Mouse (Mus musculus): ENCODE results near the gene Ddx47. TPM values are rescaled to one million over a fixed set of nuclear protein-coding genes. Genes with fewer than 3 reads are reported as not detected.

Ddx47 gene
- polyA plus RNA-seq, 1 experiment from 2014 or later, result 126 TPM

DNA sequence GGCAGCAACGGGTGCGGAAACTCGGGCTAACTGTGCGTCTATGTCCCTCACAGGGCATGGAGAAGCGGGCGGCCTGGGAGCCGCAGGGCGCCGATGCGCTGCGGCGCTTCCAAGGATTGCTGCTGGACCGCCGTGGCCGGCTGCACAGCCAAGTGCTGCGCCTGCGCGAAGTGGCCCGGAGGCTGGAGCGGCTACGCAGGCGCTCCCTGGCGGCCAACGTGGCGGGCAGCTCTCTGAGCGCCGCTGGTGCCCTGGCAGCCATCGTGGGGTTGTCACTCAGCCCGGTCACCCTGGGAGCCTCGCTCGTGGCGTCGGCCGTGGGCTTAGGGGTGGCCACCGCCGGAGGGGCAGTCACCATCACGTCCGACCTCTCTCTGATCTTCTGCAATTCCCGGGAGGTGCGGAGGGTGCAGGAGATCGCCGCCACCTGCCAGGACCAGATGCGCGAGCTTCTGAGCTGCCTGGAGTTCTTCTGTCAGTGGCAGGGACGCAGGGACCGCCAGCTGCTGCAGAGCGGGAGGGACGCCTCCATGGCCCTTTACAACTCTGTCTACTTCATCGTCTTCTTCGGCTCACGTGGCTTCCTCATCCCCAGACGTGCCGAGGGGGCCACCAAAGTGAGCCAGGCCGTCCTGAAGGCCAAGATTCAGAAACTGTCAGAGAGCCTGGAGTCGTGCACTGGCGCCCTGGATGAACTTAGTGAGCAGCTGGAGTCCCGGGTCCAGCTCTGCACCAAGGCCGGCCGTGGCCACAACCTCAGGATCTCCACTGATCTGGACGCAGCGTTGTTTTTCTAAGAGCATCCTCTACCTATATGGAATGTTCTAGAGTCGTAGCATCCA, 27.7 kb upstream of the Ddx47 start:
- peak overlapping the region; percentile 64 for H3K9ac ChIP-seq (replicated peaks)
- WGBS, result 3% methylated on average over 62 of the region's 62 CpGs
- no peak overlapping the region for H3K27ac ChIP-seq
- peaks cover 16% of the 10 kb centered on the region for H3K4me1 ChIP-seq (replicated peaks)
- peak; percentile 72 for ATAC-seq (ENCODE audit: insufficient number of reproducible peaks, insufficient read depth, low FRiP score, low TSS enrichment, low read depth)
- H3K4me2 ChIP-seq, result peak overlapping the region; percentile 89
- H3K27me3 ChIP-seq, result peaks cover 12% of the 10 kb centered on the region
- peak overlapping the region; percentile 60 for H3K4me3 ChIP-seq (replicated peaks)
- no peaks in the 10 kb centered on the region for H3K9me3 ChIP-seq
- H3K36me3 ChIP-seq, result no peaks in the 10 kb centered on the region

- WGBS, result 57% methylated on average over 3 of the region's 3 CpGs
- Histone ChIP-seq H3K27me3 (peaks cover 12% of the 10 kb centered on the region), H3K4me1 (replicated peaks) (peaks cover 16% of the 10 kb centered on the region), H3K4me2 (peak overlapping the region; percentile 89; the same call in 1 of the 2 replicates), H3K27ac (no peak overlapping the region), H3K9me3 (no peaks in the 10 kb centered on the region), H3K4me3 (replicated peaks) (no peak overlapping the region), H3K36me3 (no peaks in the 10 kb centered on the region), H3K9ac (replicated peaks) (no peak overlapping the region)
- ATAC-seq (ENCODE audit: insufficient number of reproducible peaks, insufficient read depth, low FRiP score, low TSS enrichment, low read depth), result peak; percentile 38; the same call in 1 of the 2 replicates
Measured at GRCm38 (mm10) chr6:134984748-134985147, 26.7 kb upstream of the Ddx47 start.

- Histone ChIP-seq H3K27me3 (peaks cover 8% of the 10 kb centered on the region), H3K9me3 (no peaks in the 10 kb centered on the region), H3K4me2 (no peak overlapping the region), H3K4me1 (replicated peaks) (peaks cover 7% of the 10 kb centered on the region; the same call in 1 of the 2 replicates), H3K36me3 (no peaks in the 10 kb centered on the region), H3K9ac (replicated peaks) (no peak overlapping the region), H3K4me3 (replicated peaks) (no peak overlapping the region), H3K27ac (no peak overlapping the region)
- no peak for ATAC-seq (ENCODE audit: insufficient number of reproducible peaks, insufficient read depth, low FRiP score, low TSS enrichment, low read depth)
- WGBS, result 85% methylated on average over 9 of the region's 9 CpGs
Measured at GRCm38 (mm10) chr6:134988377-134988776, 23.0 kb upstream of the Ddx47 start.

GRCm38 (mm10) chr6:134990674-134991073, 20.7 kb upstream of the Ddx47 start:
- 86% methylated on average over 6 of the region's 6 CpGs for WGBS
- Histone ChIP-seq H3K4me2 (no peak overlapping the region), H3K9ac (replicated peaks) (no peak overlapping the region), H3K4me1 (replicated peaks) (0 out of 2 replicates have a peak, but pooled peaks cover 9% of the 10 kb centered on the region), H3K36me3 (no peaks in the 10 kb centered on the region), H3K4me3 (replicated peaks) (no peak overlapping the region), H3K27me3 (peaks cover 2% of the 10 kb centered on the region; the same call in 1 of the 2 replicates), H3K27ac (no peak overlapping the region), H3K9me3 (no peaks in the 10 kb centered on the region)
- no peak for ATAC-seq (ENCODE audit: insufficient number of reproducible peaks, insufficient read depth, low FRiP score, low TSS enrichment, low read depth)

DNA sequence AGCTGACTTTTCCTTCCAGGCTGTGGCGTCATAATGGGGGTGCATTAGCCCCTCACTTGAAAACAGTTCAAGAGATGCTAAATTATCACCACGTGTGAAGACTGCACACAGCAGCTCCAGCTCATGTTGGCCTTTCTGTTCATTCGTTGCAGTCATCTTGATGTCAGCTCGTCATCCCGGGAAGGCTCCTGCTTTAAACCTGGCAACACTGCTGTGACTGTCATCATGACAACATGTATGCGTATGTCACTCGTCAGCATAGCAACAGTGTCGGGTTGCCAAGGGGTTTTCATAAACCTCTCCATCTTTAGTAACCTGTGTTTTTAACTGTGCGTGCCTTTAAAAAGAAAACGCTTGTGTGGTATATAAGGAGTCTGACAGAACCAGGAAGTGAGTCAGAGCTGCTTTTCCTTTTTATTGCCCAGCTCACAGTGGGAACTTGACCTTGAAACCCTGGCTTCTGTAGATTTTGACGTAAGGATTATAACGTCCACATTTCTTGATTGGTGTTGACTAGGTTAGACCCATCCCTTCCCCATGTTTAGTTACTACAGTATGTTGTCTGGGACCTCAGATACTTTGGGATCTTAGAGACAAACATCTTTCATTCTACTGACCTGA, 17.3 kb upstream of the Ddx47 start:
- H3K9me3 ChIP-seq, result no peaks in the 10 kb centered on the region
- no peaks in the 10 kb centered on the region for H3K36me3 ChIP-seq
- no peak for ATAC-seq (ENCODE audit: insufficient number of reproducible peaks, insufficient read depth, low FRiP score, low TSS enrichment, low read depth)
- 47% methylated on average over 12 of the region's 12 CpGs for WGBS
- 0 out of 2 replicates have a peak, but pooled peaks cover 9% of the 10 kb centered on the region for H3K4me1 ChIP-seq (replicated peaks)
- no peak overlapping the region for H3K9ac ChIP-seq (replicated peaks)
- H3K4me2 ChIP-seq, result no peak overlapping the region
- no peak overlapping the region for H3K27ac ChIP-seq
- 0 out of 2 replicates have a peak, but pooled peaks cover 2% of the 10 kb centered on the region for H3K27me3 ChIP-seq
- H3K4me3 ChIP-seq (replicated peaks), result no peak overlapping the region

GRCm38 (mm10) chr6:134994985-134995384, 16.4 kb upstream of the Ddx47 start:
- Histone ChIP-seq H3K27me3 (0 out of 2 replicates have a peak, but pooled peaks cover 2% of the 10 kb centered on the region), H3K4me1 (replicated peaks) (0 out of 2 replicates have a peak, but pooled peaks cover 9% of the 10 kb centered on the region), H3K9ac (replicated peaks) (no peak overlapping the region), H3K4me3 (replicated peaks) (no peak overlapping the region), H3K36me3 (no peaks in the 10 kb centered on the region), H3K27ac (no peak overlapping the region), H3K4me2 (no peak overlapping the region), H3K9me3 (no peaks in the 10 kb centered on the region)
- ATAC-seq (ENCODE audit: insufficient number of reproducible peaks, insufficient read depth, low FRiP score, low TSS enrichment, low read depth), result 0 out of 2 replicates have a peak, but pooled peaks have one; percentile 9
- 64% methylated on average over 8 of the region's 8 CpGs for WGBS

DNA sequence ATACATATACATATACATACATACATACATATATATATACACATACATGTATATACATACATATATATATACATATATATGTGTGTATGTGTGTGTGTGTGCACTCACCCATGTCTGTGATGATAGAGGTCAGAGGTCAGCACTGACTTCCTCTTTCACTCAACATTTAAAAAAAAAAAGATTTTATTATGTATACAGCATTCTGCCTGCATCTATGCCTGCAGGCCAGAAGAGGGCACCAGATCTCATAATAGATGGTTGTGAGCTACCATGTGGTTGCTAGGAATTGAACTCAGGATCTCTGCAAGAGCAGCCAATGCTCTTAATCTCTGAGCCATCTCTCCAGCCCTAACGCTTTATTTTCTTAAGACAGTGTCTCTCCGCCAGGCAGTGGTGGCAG, 14.5 kb upstream of the Ddx47 start:
- no peaks in the 10 kb centered on the region for H3K36me3 ChIP-seq
- no peak overlapping the region for H3K27ac ChIP-seq

DNA sequence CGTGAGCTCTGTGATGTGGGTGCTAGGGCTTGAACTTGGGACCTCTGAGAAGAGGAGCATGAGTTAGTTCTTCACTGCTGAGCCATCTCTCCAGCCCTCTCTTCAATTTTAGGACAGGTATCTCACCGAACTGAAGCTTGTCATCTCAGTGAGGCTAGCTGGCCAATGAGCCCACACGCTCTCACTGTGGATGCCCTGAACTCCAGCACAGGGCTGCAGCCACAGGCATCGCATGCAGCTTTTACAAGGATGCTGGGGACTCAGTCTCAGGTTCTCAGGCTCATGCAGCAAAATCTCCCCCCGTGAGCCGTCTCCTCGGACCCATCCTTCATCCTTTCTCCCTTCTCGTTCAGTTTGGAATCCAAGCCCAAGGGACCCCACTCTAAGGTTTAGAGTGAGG, 13.3 kb upstream of the Ddx47 start:
- no peak for ATAC-seq (ENCODE audit: insufficient number of reproducible peaks, insufficient read depth, low FRiP score, low TSS enrichment, low read depth)
- Histone ChIP-seq H3K4me3 (replicated peaks) (no peak overlapping the region), H3K36me3 (no peaks in the 10 kb centered on the region), H3K4me2 (no peak overlapping the region), H3K27me3 (no peaks in the 10 kb centered on the region), H3K27ac (no peak overlapping the region), H3K4me1 (replicated peaks) (0 out of 2 replicates have a peak, but pooled peaks cover 9% of the 10 kb centered on the region), H3K9ac (replicated peaks) (no peak overlapping the region), H3K9me3 (no peaks in the 10 kb centered on the region)
- 71% methylated on average over 8 of the region's 8 CpGs for WGBS

More for the DNA sequence above, 14.5 kb upstream of the Ddx47 start:
- 0 out of 2 replicates have a peak, but pooled peaks cover 9% of the 10 kb centered on the region for H3K4me1 ChIP-seq (replicated peaks)
- H3K9ac ChIP-seq (replicated peaks), result no peak overlapping the region
- ATAC-seq (ENCODE audit: insufficient number of reproducible peaks, insufficient read depth, low FRiP score, low TSS enrichment, low read depth), result no peak
- WGBS, result 79% methylated on average over 2 of the region's 2 CpGs
- H3K4me3 ChIP-seq (replicated peaks), result no peak overlapping the region
- no peak overlapping the region for H3K4me2 ChIP-seq
- H3K9me3 ChIP-seq, result no peaks in the 10 kb centered on the region
- H3K27me3 ChIP-seq, result 0 out of 2 replicates have a peak, but pooled peaks cover 2% of the 10 kb centered on the region

DNA sequence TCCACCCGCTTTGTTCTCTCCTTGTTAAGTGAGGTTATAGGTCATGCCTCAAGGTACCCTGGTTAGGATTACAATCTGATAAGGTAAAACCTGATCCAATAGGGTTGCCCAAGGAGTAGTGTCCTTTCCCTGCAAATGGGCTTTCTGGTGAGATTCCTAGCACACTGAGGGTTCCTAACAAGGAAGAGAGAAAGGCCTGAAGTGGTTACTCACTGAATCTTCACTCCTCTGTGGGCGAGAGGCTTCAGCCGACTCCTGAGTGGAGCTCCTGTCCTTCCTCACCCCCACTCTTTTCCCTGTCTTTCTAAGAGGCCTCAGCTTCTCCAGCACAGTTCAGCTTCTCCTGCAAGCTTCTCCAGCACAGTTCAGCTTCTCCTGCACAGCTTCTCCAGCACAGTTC, 12.6 kb upstream of the Ddx47 start:
- H3K4me2 ChIP-seq, result no peak overlapping the region
- no peaks in the 10 kb centered on the region for H3K36me3 ChIP-seq
- no peak overlapping the region for H3K27ac ChIP-seq
- H3K4me1 ChIP-seq (replicated peaks), result 0 out of 2 replicates have a peak, but pooled peaks cover 7% of the 10 kb centered on the region
- H3K27me3 ChIP-seq, result no peaks in the 10 kb centered on the region
- no peaks in the 10 kb centered on the region for H3K9me3 ChIP-seq
- no peak overlapping the region for H3K9ac ChIP-seq (replicated peaks)
- ATAC-seq (ENCODE audit: insufficient number of reproducible peaks, insufficient read depth, low FRiP score, low TSS enrichment, low read depth), result no peak
- H3K4me3 ChIP-seq (replicated peaks), result no peak overlapping the region
- 64% methylated on average over 3 of the region's 3 CpGs for WGBS

GRCm38 (mm10) chr6:135000272-135000671, 11.1 kb upstream of the Ddx47 start:
- Histone ChIP-seq H3K9me3 (no peaks in the 10 kb centered on the region), H3K4me3 (replicated peaks) (no peak overlapping the region), H3K27me3 (no peaks in the 10 kb centered on the region), H3K9ac (replicated peaks) (no peak overlapping the region), H3K4me1 (replicated peaks) (no peaks in the 10 kb centered on the region), H3K27ac (no peak overlapping the region), H3K4me2 (no peak overlapping the region), H3K36me3 (no peaks in the 10 kb centered on the region)
- ATAC-seq (ENCODE audit: insufficient number of reproducible peaks, insufficient read depth, low FRiP score, low TSS enrichment, low read depth), result no peak
- WGBS, result 71% methylated on average over 4 of the region's 4 CpGs

GRCm38 (mm10) chr6:135001991-135002390, 9.4 kb upstream of the Ddx47 start:
- no peak overlapping the region for H3K27ac ChIP-seq
- no peak for ATAC-seq (ENCODE audit: insufficient number of reproducible peaks, insufficient read depth, low FRiP score, low TSS enrichment, low read depth)
- no peaks in the 10 kb centered on the region for H3K9me3 ChIP-seq
- H3K9ac ChIP-seq (replicated peaks), result no peak overlapping the region
- H3K4me3 ChIP-seq (replicated peaks), result no peak overlapping the region
- no peaks in the 10 kb centered on the region for H3K27me3 ChIP-seq
- H3K4me1 ChIP-seq (replicated peaks), result no peaks in the 10 kb centered on the region
- no peaks in the 10 kb centered on the region for H3K36me3 ChIP-seq
- 77% methylated on average over 4 of the region's 4 CpGs for WGBS
- H3K4me2 ChIP-seq, result no peak overlapping the region

All from limb, embryonic 12.5 days (tissue).